Mouse (Mus musculus) heart, postnatal 0 days (tissue): ENCODE measurements at regions not wholly inside any gene's neighbourhood (a gene's known extent, or its start where the extent isn't known, plus 50 kb on each side); places are given as distances from the start of the nearest gene placed in this dataset.

ENCODE experiments used
- ATAC-seq: fragments of 200-750 bp; cut with Nextera tagmentation; 2 replicates; pipeline ENCODE4 v1.8.0; 2017; ENCODE audit warnings: low read depth, moderate number of reproducible peaks, moderate library complexity; ENCODE audit not compliant: insufficient read depth
- DNase-seq: peaks from one replicate; pipeline ENCODE4 v3.0.0-alpha.2; 2016; ENCODE audit warnings: low spot score
- H3K27ac ChIP-seq: fragments of 300-500 bp; sonication (generic); 2 replicates; pipeline ENCODE4 v1.5.1; 2014; ENCODE audit warnings: low read depth, mild to moderate bottlenecking
- H3K27me3 ChIP-seq: fragments of 300-500 bp; sonication (generic); 2 replicates; pipeline ENCODE4 v1.6.1; 2014; ENCODE audit warnings: low read length, mixed read lengths; ENCODE audit not compliant: control insufficient read depth, insufficient read depth
- H3K36me3 ChIP-seq: fragments of 300-500 bp; sonication (generic); replicated peaks from 2 replicates; pipeline ENCODE4 v1.6.1; 2014; ENCODE audit warnings: low read length, mixed read lengths; ENCODE audit not compliant: control insufficient read depth, insufficient read depth
- H3K4me1 ChIP-seq: fragments of 300-500 bp; sonication (generic); 2 replicates; pipeline ENCODE4 v1.6.1; 2014; ENCODE audit warnings: antibody characterized with exemption; ENCODE audit not compliant: control insufficient read depth, insufficient read depth
- H3K4me2 ChIP-seq: fragments of 300-500 bp; sonication (generic); 2 replicates; pipeline ENCODE4 v1.6.1; 2014; ENCODE audit warnings: low read depth, mild to moderate bottlenecking, low read length, moderate library complexity
- H3K4me3 ChIP-seq: fragments of 300-500 bp; sonication (generic); 2 replicates; pipeline ENCODE4 v1.5.1; 2014; ENCODE audit warnings: low read depth, low read length
- H3K9ac ChIP-seq: fragments of 300-500 bp; sonication (generic); replicated peaks from 2 replicates; pipeline ENCODE4 v1.6.1; 2014; ENCODE audit warnings: low read depth, low read length, mixed read lengths
- H3K9me3 ChIP-seq: fragments of 300-500 bp; sonication (generic); replicated peaks from 2 replicates; pipeline ENCODE4 v1.6.1; 2016; ENCODE audit warnings: low read length; ENCODE audit not compliant: control insufficient read depth
- CTCF ChIP-seq: IDR thresholded peaks from 2 replicates; pipeline ENCODE4 v1.5.1; 2016; ENCODE audit warnings: antibody characterized with exemption, control low read depth, low read depth
- EP300 ChIP-seq: IDR thresholded peaks from 2 replicates; pipeline ENCODE4 v1.6.1; 2016; ENCODE audit warnings: antibody characterized with exemption, low read depth
- WGBS: fragments of 180-500 bp; shearing (Covaris S2); extraction: QIAGEN DNeasy Blood & Tissue Kit; methylation state at CpG from one replicate; pipeline ENCODE4 v1.1.7; 2014; 5-methylcytosine and 5-hydroxymethylcytosine counted together

DNA sequence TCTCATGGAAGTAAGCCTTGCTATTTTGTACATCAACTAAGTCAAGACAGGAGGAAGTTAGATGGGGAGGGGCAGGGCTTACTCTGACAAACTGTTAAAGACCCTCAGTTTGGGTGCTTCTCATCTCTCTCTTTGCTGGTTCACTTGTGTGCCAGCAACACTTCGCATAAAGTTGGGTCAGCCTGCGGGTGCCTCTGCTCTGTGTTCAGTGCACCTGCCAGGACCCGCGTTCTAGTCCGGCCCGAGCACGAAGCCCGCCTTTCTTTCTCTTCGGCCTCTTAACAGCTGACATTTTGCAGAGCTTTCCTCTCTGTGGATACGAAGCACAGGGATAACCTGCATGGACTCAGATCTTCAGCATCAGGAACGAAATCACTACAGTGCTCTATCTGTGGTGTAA is 227.1 kb upstream of the Nfe2l3 start:
- H3K9me3 ChIP-seq, result no peaks in the 10 kb centered on the region
- no peak for DNase-seq
- TF ChIP-seq CTCF (no peak), EP300 (no peak)
- peaks cover 29% of the 10 kb centered on the region; the same call in 1 of the 2 replicates for H3K27me3 ChIP-seq
- H3K36me3 ChIP-seq, result no peaks in the 10 kb centered on the region
- no peak overlapping the region for H3K27ac ChIP-seq
- peaks cover 4% of the 10 kb centered on the region; the same call in 1 of the 2 replicates for H3K4me1 ChIP-seq
- no peak overlapping the region for H3K4me3 ChIP-seq
- no peak overlapping the region for H3K4me2 ChIP-seq
- WGBS, result 61% methylated on average over 11 of the region's 11 CpGs
- H3K9ac ChIP-seq, result no peak overlapping the region
- ATAC-seq, result no peak

- Histone ChIP-seq H3K4me3 (no peak overlapping the region), H3K9me3 (no peaks in the 10 kb centered on the region), H3K9ac (no peak overlapping the region), H3K4me2 (no peak overlapping the region), H3K4me1 (peaks cover 12% of the 10 kb centered on the region), H3K27ac (no peak overlapping the region), H3K36me3 (no peaks in the 10 kb centered on the region), H3K27me3 (peaks cover 29% of the 10 kb centered on the region; the same call in 1 of the 2 replicates)
- ATAC-seq (no peak), DNase-seq (peak; percentile 42)
- TF ChIP-seq CTCF, result peak; percentile 80
- TF ChIP-seq EP300, result no peak
- 11% methylated on average over 11 of the region's 11 CpGs for WGBS
These were observed 225.6 kb upstream of the Nfe2l3 start for GRCm38 (mm10) chr6:51206712-51207505.

DNA sequence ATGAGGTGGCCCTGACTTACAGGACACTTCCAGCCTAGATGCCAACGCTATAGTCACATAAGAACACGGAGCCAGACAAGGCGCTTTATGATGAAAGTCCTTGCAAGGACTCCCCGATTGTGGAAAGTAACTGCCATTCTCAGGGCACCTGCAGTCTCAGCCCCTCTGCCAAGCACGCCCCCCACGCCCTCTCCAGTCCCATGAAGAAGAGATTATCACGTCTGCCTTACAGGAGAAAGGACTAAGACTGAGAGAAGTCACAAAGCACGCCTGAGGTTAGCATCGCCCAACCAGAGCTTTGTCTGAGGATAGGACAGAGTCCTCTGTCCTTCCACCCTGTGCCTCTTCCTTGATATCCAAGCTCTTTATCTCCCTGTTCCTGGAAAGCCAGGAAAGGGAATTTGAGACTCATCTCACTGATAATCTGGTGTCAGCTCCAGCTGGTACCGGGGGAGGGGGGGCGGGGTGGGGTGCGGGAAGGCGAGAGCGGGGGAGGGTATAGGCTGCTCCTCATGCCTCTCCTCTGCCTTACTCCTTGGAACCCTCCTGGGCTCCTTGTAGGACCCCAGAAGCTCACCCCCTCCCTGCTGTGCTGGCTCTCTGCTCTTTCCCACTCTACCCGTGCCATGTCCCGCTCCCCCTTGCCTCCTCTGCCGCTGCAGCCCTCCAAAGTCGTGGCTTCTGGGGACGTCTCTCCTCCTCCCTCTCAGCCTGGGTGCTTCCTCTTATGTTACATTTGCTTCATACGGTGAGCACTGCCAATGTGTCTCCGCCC is 224.7 kb upstream of the Nfe2l3 start:
- Histone ChIP-seq H3K4me3 (peak overlapping the region; percentile 21), H3K4me2 (peak overlapping the region; percentile 55), H3K9me3 (no peaks in the 10 kb centered on the region), H3K36me3 (no peaks in the 10 kb centered on the region), H3K27ac (no peak overlapping the region), H3K9ac (no peak overlapping the region), H3K27me3 (peaks cover 29% of the 10 kb centered on the region; the same call in 1 of the 2 replicates), H3K4me1 (peaks cover 14% of the 10 kb centered on the region)
- ATAC-seq (no peak), DNase-seq (no peak)
- 6% methylated on average over 21 of the region's 21 CpGs for WGBS
- no peak for TF ChIP-seq CTCF
- TF ChIP-seq EP300, result no peak

- H3K4me3 ChIP-seq, result no peak overlapping the region
- H3K9ac ChIP-seq, result no peak overlapping the region
- peaks cover 14% of the 10 kb centered on the region for H3K4me1 ChIP-seq
- no peaks in the 10 kb centered on the region for H3K9me3 ChIP-seq
- no peak overlapping the region; the same call in 1 of the 2 replicates for H3K4me2 ChIP-seq
- DNase-seq (peak; percentile 83), ATAC-seq (0 out of 2 replicates have a peak, but pooled peaks have one; percentile 24)
- 4% methylated on average over 6 of the region's 6 CpGs for WGBS
- H3K27ac ChIP-seq, result no peak overlapping the region
- H3K36me3 ChIP-seq, result no peaks in the 10 kb centered on the region
- H3K27me3 ChIP-seq, result peaks cover 27% of the 10 kb centered on the region; the same call in 1 of the 2 replicates
- TF ChIP-seq EP300 (no peak), CTCF (peak; percentile 74)
These were observed 223.6 kb upstream of the Nfe2l3 start for GRCm38 (mm10) chr6:51208660-51209396.

- Histone ChIP-seq H3K4me3 (0 out of 2 replicates have a peak overlapping the region, but pooled peaks have one; percentile 9), H3K4me2 (peak overlapping the region; percentile 39), H3K9me3 (no peaks in the 10 kb centered on the region), H3K27ac (peak overlapping the region; percentile 75), H3K9ac (0 out of 2 replicates have a peak overlapping the region, but pooled peaks have one; percentile 29), H3K4me1 (peaks cover 24% of the 10 kb centered on the region), H3K36me3 (no peaks in the 10 kb centered on the region), H3K27me3 (peaks cover 14% of the 10 kb centered on the region; the same call in 1 of the 2 replicates)
- TF ChIP-seq EP300 (no peak), CTCF (peak; percentile 31)
- under 1% methylated on average over 7 of the region's 7 CpGs for WGBS
- ATAC-seq (peak; percentile 52), DNase-seq (peak; percentile 77)
These were observed 221.1 kb upstream of the Nfe2l3 start for GRCm38 (mm10) chr6:51211418-51211817.
